Mouse (Mus musculus) erythroblast, embryonic 14.5 days (primary cell): ENCODE data around the gene Trim32.

Source experiments
- GATA1 ChIP-seq: IDR thresholded peaks from 2 replicates; pipeline ENCODE4 v1.6.1; 2012; ENCODE audit warnings: low read length, inconsistent platforms, mixed read lengths
- TAL1 ChIP-seq: IDR thresholded peaks from 3 replicates; pipeline ENCODE4 v1.6.1; 2012; ENCODE audit warnings: low read length, inconsistent platforms, mixed read lengths

- TF ChIP-seq TAL1: no peak
- TF ChIP-seq GATA1: no peak
These were observed 10.0 kb upstream of the Trim32 start for GRCm38 (mm10) chr4:65594601-65595369.
